Mouse (Mus musculus): ENCODE results near the gene Ccdc102a.
"Not testable (repeated sequence)": the region's sequence is repeated elsewhere in the genome, so short reads cannot be mapped to it uniquely, and the experiment has no call there.

DNA sequence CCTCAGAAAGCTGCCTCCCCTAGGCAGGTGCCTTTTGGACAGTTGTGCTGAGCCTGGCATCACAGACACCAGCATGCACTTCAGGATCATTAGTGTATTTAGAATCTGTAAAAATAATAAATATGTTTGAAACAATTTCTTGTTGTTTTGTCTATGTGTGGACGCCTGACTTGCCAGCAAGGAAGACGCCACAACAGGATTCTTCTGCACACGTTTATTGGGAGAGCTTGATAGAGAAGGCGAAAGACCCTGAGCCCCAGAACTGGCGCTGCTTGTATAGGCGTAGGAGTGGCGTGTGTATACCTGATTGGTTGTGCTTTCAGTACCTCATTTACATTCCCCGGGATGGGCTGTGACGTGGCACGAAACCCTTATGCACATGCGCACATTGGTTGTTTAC, 63.1 kb downstream of the Ccdc102a start:
- not testable (repeated sequence) for TF ChIP-seq POU5F1 (IDR thresholded peaks at IDR 0.05; ENCODE audit: borderline replicate concordance, low read length); CTCF (conservative IDR thresholded peaks at IDR 0.05; ENCODE audit: low read length)
